Mouse (Mus musculus): ENCODE measurements around the gene Prickle2. TPM values are rescaled to one million over a fixed set of nuclear protein-coding genes. Genes with fewer than 3 reads are reported as not detected.

The Prickle2 gene
- polyA plus RNA-seq, 1 experiment from 2014 or later: 7.4 TPM

DNA sequence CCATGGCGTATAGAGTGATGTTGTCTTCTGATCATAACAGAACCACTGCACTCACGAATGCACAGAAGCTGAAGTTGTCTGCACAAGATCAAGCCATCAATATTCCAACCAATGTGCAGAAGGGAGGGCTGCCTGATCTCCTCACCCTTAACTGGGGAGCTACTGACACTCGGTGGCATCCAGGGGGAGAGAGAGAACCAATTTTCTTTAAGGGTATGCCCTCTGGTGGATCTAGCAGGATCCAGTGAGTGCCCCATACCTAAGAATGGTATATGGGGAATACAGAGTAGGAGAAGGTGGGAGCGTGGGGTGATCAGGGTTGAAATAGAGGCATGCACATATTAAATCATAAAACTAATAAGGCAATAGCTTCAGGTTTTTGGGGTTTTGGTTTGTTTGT, 2.2 kb upstream of the Prickle2 start:
- no peak overlapping the region for H3K4me2 ChIP-seq
- no peak overlapping the region for H3K4me3 ChIP-seq
- no peaks in the 10 kb centered on the region for H3K27me3 ChIP-seq
- 61% methylated on average over 4 of the region's 4 CpGs for WGBS
- H3K27ac ChIP-seq: no peak overlapping the region
- H3K36me3 ChIP-seq: no peaks in the 10 kb centered on the region
- no peak overlapping the region for H3K9ac ChIP-seq
- peaks cover 17% of the 10 kb centered on the region for H3K4me1 ChIP-seq
- ATAC-seq (ENCODE audit: borderline replicate concordance, extremely low read depth, low FRiP score, low TSS enrichment): no peak
- H3K9me3 ChIP-seq: no peaks in the 10 kb centered on the region

DNA sequence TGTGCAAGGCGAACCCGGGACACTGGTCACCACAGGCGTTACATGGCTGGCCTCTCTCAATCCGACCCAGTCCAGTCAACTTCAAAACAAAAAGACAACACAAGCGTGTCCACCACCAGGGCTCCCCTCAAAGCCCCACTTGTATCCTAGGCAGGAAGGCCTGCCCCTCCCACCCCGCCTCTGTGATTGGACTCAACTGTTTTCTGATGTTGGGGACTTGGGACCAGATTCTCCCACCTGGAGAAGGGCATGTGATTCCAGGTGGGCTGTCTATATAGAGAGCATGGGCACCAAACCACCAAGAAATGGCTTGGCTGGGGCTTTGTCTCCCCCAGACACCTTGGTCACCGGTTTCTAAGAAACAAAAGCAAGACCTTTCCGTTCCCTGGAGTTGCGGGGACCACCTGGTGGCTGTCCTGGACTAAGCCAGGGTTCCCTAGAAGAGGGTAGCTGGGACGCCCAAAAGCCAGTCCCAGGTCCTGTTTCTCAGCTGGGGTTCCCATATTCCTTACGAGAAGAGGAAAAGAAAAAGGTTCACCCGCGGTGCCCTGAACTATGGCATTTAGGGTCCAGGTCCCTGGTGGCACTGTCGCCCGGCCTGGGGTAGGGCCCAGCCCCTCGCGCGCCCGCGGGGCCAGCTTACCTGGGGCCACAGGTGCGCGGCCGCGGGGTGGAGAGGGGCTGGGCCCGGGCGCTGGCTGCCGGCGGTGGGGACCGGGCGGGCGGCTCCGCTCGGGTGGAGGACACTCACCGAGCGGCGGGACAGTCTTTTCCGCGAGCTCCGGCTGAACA, 406 bp downstream of the Prickle2 start:
- H3K9ac ChIP-seq: peak overlapping the region; percentile 63
- ATAC-seq (ENCODE audit: borderline replicate concordance, extremely low read depth, low FRiP score, low TSS enrichment): peak; percentile 64
- H3K27me3 ChIP-seq: no peaks in the 10 kb centered on the region
- peak overlapping the region; percentile 69 for H3K4me3 ChIP-seq
- H3K4me1 ChIP-seq: peaks cover 17% of the 10 kb centered on the region
- H3K9me3 ChIP-seq: no peaks in the 10 kb centered on the region
- H3K27ac ChIP-seq: 0 out of 2 replicates have a peak overlapping the region, but pooled peaks have one; percentile 34
- H3K4me2 ChIP-seq: peak overlapping the region; percentile 96
- H3K36me3 ChIP-seq: no peaks in the 10 kb centered on the region
- 3% methylated on average over 39 of the region's 39 CpGs for WGBS

DNA sequence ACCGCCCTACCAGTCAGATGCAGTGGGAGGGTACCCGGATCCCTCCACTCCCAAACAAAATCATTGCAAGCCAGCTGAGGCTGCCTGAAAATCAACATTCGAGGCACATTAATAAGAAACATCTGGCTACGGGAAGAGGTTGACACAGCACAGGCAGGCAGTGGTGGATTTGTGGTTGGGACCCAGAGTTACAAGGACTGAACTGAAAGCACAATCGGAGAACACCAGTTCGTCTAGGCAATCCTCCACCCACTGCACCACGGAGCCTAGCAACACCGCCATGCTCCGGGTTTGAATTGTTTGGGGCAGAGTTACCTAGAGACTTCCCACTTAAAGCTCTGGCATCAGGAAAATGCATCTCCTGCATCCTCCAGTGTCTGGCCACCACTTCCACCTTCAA, 1.1 kb downstream of the Prickle2 start:
- Histone ChIP-seq H3K36me3 (no peaks in the 10 kb centered on the region), H3K4me2 (peak overlapping the region; percentile 96), H3K27ac (no peak overlapping the region), H3K9me3 (no peaks in the 10 kb centered on the region), H3K9ac (peak overlapping the region; percentile 63; the same call in 1 of the 2 replicates), H3K4me1 (peaks cover 17% of the 10 kb centered on the region), H3K27me3 (no peaks in the 10 kb centered on the region), H3K4me3 (peak overlapping the region; percentile 69)
- ATAC-seq (ENCODE audit: borderline replicate concordance, extremely low read depth, low FRiP score, low TSS enrichment): no peak
- 15% methylated on average over 9 of the region's 9 CpGs for WGBS

DNA sequence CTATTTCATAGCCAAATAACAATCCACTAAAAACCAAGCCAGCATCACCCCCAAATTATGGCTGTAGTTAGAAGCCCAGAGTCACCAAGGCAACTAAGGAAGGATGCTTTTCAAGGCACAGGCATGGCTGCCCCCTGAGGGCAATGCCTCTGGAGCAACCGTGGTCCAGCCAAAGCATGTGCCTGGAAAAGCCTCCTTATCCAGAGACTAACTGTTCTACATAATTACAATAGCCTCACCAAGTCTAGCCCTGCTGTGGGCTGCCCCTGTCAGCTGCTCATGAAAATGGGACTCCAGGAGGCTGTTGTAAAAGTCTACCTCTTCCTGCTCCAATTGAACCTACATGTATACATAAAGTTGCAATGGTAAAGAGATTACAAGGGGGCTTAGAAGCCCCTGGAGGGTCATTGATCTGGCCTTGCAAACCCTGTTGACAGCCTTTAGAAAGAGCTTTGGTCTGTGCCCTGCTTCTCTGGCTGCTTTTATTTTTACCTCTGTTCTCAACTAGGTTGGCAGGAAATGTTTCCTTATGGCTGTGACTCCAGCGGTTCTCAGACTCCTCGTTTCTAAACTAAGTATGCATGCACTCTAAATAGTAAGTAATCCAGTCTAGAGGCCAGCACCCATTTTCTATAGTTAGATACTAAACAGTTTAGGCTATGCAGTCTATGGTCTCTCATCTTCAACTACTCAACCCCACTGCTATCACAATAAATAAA, 6.3 kb downstream of the Prickle2 start:
- Histone ChIP-seq H3K4me2 (no peak overlapping the region), H3K27me3 (no peaks in the 10 kb centered on the region), H3K27ac (no peak overlapping the region), H3K4me3 (no peak overlapping the region), H3K9ac (no peak overlapping the region), H3K9me3 (no peaks in the 10 kb centered on the region), H3K36me3 (no peaks in the 10 kb centered on the region), H3K4me1 (peaks cover 7% of the 10 kb centered on the region)
- ATAC-seq (ENCODE audit: borderline replicate concordance, extremely low read depth, low FRiP score, low TSS enrichment): no peak
- 51% methylated on average over 3 of the region's 3 CpGs for WGBS

DNA sequence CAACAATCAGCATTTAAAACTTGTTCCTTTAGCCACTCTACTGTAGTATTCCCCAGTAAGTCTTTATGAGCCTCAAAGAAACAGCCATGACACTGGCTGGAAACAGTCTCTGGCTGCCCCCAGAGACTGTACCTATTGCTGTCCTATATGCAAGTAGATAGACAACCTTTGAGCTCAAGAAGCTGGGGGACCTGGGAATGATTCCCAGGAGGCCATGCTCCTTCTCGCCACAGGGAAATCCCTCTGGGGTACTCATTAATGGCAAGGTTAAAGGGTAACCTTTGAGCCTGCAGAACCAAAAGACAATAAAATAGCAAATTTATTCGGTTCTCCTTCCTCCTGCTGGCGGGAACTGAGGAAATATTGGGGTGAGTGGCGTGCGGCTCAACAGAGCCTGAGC, 8.1 kb downstream of the Prickle2 start:
- Histone ChIP-seq H3K9ac (no peak overlapping the region), H3K4me2 (no peak overlapping the region), H3K9me3 (no peaks in the 10 kb centered on the region), H3K4me1 (no peaks in the 10 kb centered on the region), H3K4me3 (no peak overlapping the region), H3K27me3 (no peaks in the 10 kb centered on the region), H3K27ac (no peak overlapping the region), H3K36me3 (no peaks in the 10 kb centered on the region)
- WGBS: 80% methylated on average over 5 of the region's 5 CpGs
- no peak for ATAC-seq (ENCODE audit: borderline replicate concordance, extremely low read depth, low FRiP score, low TSS enrichment)

DNA sequence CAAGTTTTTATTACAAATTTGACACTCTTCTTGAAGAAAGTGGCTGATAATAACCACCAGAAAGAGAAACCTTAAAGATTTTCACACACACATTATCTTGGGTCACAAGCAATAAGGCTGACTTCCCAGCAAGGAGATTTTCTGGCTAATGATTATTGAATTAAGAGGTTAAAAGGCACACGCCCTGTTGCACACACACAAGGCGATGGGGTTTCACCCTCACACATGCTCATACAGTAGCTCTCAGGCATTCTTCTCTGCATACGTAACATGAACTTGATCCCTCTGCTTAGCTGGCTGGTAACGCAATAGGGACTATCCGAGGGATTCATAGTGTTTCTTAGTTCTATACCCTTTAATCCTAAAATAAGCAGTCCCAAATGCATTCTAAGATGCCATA, 18.6 kb downstream of the Prickle2 start:
- Histone ChIP-seq H3K27ac (no peak overlapping the region), H3K9me3 (no peaks in the 10 kb centered on the region), H3K9ac (no peak overlapping the region), H3K36me3 (no peaks in the 10 kb centered on the region), H3K4me1 (no peaks in the 10 kb centered on the region), H3K4me2 (no peak overlapping the region), H3K4me3 (no peak overlapping the region), H3K27me3 (no peaks in the 10 kb centered on the region)
- 66% methylated on average over 5 of the region's 5 CpGs for WGBS
- ATAC-seq (ENCODE audit: borderline replicate concordance, extremely low read depth, low FRiP score, low TSS enrichment): no peak

DNA sequence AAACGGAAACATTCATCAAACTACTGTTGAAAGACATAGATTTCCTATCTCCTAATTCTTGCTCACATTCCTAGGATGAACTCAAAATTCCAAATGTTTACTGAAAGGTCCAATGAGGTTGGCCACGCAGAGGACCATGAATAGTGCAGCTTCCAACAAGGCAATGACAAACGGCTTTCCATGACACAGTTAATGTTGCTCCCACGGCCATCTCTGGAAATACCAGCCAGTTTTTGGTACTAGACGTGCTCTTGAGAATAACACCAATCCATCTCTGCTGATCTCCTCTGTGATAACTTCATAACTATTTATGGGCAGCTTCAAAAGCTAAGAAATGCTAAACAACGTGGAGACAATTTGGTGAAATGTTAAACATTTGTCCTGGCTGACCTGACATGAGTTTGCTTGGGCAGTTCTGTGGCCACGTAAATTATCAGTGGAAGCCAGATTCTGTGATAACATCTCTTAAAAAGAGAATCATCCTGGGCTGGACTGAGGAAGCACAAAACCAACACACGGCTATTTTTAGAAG, 31.5 kb downstream of the Prickle2 start:
- Histone ChIP-seq H3K27ac (no peak overlapping the region), H3K4me3 (no peak overlapping the region), H3K36me3 (no peaks in the 10 kb centered on the region), H3K4me1 (no peaks in the 10 kb centered on the region), H3K27me3 (no peaks in the 10 kb centered on the region), H3K9me3 (no peaks in the 10 kb centered on the region), H3K9ac (no peak overlapping the region), H3K4me2 (no peak overlapping the region)
- ATAC-seq (ENCODE audit: borderline replicate concordance, extremely low read depth, low FRiP score, low TSS enrichment): no peak
- 22% methylated on average over 8 of the region's 8 CpGs for WGBS

DNA sequence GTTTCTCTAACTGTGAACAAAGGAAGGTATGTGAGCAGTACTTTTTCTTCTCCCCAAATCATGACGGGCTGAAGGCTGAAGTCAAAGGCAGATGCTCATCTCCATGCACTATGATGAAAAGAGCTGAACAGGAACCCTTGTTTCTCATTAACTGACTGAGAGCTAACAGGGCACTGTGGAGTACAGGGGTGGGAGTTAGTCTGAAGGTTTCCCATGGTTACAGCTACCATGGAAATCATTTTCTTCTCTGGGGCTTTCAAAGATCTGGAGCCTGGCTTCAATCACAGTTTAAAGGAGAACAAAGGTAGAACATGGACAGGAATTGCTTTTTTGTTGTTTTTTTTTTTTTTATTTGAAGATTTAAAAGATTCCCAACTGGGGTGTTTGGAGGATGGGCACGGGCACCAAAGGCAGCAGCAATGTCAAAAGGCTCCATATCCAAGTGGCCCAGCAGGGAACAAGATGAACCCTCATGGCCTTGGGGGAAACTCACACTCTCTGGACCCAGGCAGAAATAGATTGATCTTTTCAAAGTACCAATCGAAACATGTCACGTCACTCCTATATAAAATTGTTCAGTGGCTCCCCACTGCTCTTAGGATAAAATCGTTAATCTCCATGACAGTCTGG, 35.3 kb downstream of the Prickle2 start:
- H3K9me3 ChIP-seq: no peaks in the 10 kb centered on the region
- H3K4me1 ChIP-seq: no peaks in the 10 kb centered on the region
- no peak overlapping the region for H3K4me2 ChIP-seq
- ATAC-seq (ENCODE audit: borderline replicate concordance, extremely low read depth, low FRiP score, low TSS enrichment): no peak
- 85% methylated on average over 5 of the region's 5 CpGs for whole genome bisulfite sequencing
- no peak overlapping the region for H3K4me3 ChIP-seq
- H3K27ac ChIP-seq: no peak overlapping the region
- no peaks in the 10 kb centered on the region for H3K27me3 ChIP-seq
- H3K36me3 ChIP-seq: no peaks in the 10 kb centered on the region
- H3K9ac ChIP-seq: no peak overlapping the region

DNA sequence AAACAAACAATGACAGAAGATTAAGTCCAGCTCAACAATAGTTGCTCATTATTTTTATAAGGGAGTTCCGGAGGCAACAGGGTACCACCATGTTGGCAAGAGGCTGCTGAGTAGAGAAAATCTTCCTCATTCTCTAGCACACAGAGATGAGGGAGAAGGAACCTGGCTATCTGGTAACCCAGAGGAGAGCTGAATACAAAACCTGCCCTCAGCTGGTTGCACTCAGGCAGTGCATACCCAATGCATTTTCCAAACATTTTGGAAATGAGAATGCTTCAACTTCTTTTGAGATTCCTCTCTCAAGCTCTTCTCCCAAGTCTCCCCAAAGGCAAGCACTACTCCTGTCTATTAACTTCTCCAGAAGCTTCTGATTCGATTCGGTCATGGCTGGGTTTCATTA, 36.3 kb downstream of the Prickle2 start:
- Histone ChIP-seq H3K27ac (no peak overlapping the region), H3K36me3 (no peaks in the 10 kb centered on the region), H3K4me2 (no peak overlapping the region), H3K27me3 (no peaks in the 10 kb centered on the region), H3K9ac (no peak overlapping the region), H3K9me3 (no peaks in the 10 kb centered on the region), H3K4me1 (no peaks in the 10 kb centered on the region), H3K4me3 (no peak overlapping the region)
- 86% methylated on average over 3 of the region's 3 CpGs for WGBS
- no peak for ATAC-seq (ENCODE audit: borderline replicate concordance, extremely low read depth, low FRiP score, low TSS enrichment)

DNA sequence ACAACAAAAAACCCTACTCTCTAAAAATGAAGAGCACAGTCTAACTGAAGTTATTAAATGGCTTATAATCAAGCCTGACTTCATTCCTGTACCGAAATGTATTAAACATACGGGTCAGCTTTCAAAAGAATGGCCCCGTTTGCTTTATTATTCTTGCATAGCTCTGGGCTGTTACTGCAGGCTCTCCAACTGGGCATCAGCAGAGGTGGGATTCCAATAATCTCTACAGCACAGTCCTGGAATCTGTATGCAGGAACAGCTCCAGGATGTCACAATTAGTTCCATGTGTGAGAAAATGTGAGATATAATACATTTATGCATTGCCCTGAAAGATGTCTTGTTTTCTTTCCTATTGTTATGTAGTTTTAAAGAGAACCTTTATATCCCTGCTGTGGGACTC, 38.4 kb downstream of the Prickle2 start:
- no peak overlapping the region for H3K27ac ChIP-seq
- no peak for ATAC-seq (ENCODE audit: borderline replicate concordance, extremely low read depth, low FRiP score, low TSS enrichment)
- H3K4me3 ChIP-seq: no peak overlapping the region
- H3K36me3 ChIP-seq: no peaks in the 10 kb centered on the region
- 63% methylated on average over 3 of the region's 3 CpGs for WGBS
- no peak overlapping the region for H3K4me2 ChIP-seq
- H3K9me3 ChIP-seq: no peaks in the 10 kb centered on the region
- H3K9ac ChIP-seq: no peak overlapping the region
- no peaks in the 10 kb centered on the region for H3K27me3 ChIP-seq
- H3K4me1 ChIP-seq: no peaks in the 10 kb centered on the region

DNA sequence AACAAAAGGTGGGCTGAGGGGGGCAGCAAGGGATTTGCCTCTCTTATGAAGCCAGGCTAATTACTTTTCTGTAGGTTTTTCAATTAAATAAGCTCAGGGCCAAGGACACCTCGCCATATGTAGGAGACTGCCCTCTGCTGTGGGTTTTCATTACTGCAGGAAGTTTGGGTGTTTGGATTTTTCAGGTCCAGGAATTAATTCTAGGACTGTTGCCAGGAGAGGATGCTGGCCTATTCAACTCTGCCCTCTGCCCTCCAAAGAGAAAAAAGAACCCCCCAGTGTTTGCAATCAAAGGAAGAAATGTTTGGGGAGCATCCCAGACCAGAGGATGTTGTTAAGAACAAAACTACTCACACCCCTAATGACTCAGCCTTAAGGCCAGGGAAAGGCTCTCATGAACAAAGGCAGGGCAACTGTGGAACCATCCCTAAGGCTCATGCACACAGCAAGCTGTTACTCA, 40.4 kb downstream of the Prickle2 start:
- Histone ChIP-seq H3K27me3 (no peaks in the 10 kb centered on the region), H3K27ac (no peak overlapping the region; the same call in 1 of the 2 replicates), H3K4me2 (no peak overlapping the region), H3K4me3 (no peak overlapping the region), H3K36me3 (no peaks in the 10 kb centered on the region), H3K4me1 (no peaks in the 10 kb centered on the region), H3K9ac (no peak overlapping the region), H3K9me3 (no peaks in the 10 kb centered on the region)
- no peak for ATAC-seq (ENCODE audit: borderline replicate concordance, extremely low read depth, low FRiP score, low TSS enrichment)
- 0% methylated on average over 1 of the region's 1 CpGs for WGBS

DNA sequence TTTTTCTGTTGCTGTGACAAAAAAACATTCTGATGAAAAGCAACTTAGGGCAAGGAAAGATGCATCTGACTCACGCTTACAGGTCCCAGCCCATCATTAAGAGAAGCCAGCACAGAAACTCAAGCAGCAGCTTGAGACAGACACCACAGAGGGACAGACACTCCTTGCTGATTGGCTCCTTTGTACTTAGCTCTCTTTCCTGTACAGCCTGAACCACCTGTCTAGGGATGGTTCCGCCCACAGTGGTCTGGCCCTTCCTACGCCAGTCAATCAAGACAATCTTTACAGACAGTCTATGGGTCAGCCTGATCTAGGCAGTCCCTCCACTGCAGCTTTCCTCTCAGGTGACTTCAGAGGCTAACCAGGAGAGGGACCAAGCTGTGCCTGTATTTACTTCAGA, 42.1 kb downstream of the Prickle2 start:
- no peak overlapping the region for H3K9ac ChIP-seq
- no peaks in the 10 kb centered on the region for H3K9me3 ChIP-seq
- no peaks in the 10 kb centered on the region for H3K27me3 ChIP-seq
- 97% methylated on average over 3 of the region's 3 CpGs for WGBS
- no peaks in the 10 kb centered on the region for H3K4me1 ChIP-seq
- H3K4me3 ChIP-seq: no peak overlapping the region
- H3K4me2 ChIP-seq: no peak overlapping the region
- ATAC-seq (ENCODE audit: borderline replicate concordance, extremely low read depth, low FRiP score, low TSS enrichment): no peak
- H3K27ac ChIP-seq: no peak overlapping the region
- no peaks in the 10 kb centered on the region for H3K36me3 ChIP-seq
